Mouse (Mus musculus) urinary bladder, postnatal 36 days (tissue): ENCODE results near the gene Tut7.
A peak's percentile ranks its signal among the peaks of the same experiment; 100 is the strongest.
"Not testable (repeated sequence)": the region's sequence is repeated elsewhere in the genome, so short reads cannot be mapped to it uniquely, and the experiment has no call there.

Experiments
- DNase-seq, 2 experiments: peaks; one replicate each; pipeline ENCODE4 v3.0.0; 2022; ENCODE audit warnings: low spot score in 2 of 2, mixed read lengths in 1 of 2

Gene Tut7

DNA sequence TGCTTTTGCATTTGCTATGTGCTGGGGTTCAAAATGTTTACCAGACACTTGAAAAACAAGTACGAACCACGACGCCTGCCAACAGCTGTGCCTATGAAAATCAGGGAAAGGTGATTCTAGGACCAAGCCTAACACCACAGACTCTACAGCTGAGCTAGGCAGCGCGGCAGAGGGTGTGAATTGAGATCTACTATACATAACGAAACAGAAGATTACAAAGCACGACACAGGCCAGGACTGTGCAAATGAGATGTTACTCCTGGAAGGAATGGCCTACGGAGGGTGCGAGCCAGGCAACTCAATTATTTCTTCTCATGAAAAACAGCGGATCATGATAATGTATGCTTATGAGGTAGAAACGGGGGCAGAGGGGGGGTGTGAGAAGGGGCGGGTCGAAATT is 54.4 kb downstream of the Tut7 start:
- DNase-seq, result no peak

DNA sequence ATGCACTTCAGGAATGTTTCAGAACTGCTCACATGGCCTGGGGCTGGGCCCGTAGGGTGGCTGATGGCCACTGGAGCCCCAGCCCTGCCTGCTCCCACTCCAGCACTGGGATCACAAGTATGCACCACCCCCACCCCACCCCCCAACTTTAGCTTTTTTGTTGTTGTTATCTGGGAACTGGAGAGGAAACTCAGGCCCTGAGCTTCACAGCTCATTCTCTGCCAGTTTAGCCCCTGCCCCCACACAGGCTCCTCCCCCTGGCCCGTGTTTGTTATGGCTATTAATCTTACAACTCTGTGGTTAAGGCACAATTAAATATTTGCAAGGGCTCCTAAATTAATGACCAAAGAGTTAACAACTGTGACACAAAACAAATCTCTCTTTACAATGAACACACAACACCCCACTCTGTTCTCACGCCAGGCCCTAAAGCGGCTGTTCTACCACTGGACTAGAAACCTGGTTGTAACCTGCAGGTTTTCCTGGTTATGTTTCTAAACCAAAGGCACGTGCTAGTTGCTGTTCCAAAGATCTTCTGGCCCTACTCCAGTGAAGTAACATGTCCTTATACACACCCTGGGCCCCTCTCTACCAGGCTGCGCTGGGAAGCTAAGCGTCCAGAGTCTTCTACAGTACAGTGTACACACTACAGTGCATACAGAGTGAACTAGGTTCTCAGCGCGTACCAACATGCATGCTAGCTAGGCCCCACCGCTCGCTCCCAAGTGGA is 56.0 kb downstream of the Tut7 start:
- DNase-seq, result peak in 1 of 2 experiments; percentile 32

DNA sequence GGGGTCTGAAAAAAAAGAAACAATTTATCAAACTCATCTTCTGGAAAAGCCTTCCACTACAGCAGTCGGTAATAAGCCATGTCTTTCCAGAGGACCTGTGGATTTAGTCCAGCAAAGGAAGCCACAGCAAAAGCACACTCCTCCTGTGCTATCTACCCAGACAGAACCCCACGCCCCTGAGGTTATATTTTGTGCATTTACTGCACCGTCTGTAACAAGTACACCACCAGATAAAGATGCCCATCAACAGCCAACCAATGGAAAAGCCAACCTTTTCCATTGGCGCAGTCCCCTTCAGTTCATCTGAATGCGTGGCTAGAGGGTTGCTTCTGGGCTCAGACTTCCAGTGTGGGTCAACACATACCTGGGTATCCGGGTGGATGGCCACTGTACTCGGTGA is 60.2 kb downstream of the Tut7 start:
- no peak for DNase-seq

DNA sequence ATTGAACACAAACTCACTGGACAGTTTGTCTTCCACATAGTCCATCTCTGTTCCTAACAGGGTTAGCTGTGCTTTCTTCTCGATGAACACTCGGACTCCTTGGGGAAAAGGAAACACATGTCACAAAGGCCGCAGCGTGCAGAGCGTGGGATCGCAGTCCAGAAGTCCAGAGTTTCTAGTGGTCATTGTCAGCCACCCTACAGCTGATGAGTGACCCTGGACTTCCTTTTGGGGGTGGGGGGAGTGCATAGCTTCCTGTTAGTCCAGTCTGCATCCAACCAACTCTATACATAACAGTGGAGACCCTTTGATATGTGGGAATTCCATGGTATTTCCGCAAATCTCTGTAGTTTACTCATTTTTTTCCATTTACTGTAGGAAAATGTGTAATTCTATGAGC is 66.0 kb downstream of the Tut7 start:
- no peak for DNase-seq

DNA sequence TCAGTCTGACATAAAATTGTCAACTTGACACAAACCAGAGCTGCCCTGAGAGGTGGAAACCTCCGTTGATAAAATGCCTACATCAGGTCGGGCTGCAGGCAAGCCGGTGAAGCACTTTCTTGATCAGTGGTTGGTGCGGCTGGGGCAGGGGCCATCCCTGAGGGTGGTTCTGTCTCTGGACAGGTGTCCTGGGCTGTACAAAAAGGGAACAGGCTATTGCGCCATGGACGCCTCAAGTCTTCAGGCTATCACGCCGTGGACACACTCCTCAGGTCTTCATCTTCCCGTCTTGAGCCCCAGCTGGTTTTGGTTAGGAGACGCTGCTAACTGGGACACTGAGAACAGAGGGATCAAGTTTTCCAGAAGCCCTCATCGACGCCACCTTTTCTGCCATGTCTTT is 72.6 kb downstream of the Tut7 start:
- no peak for DNase-seq

DNA sequence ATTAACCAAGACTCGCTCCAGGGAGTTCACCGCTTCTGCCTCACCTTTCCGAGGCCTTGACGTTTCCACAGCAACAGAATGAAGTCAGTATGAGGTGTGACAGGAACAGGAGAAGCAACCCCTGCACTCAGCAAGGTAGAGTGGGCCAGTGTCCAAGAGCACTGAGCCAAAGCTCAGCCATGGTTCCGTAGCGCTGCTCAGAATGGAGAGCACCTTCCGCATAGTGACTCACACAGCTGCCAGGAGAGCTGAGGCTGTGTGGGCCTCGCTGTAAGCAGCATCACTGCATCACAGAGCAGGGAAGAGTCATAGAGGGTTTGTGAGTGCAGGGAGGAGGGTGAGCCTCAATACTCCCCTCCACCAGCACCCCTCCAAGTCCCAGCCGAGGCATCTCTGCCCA is 76.2 kb downstream of the Tut7 start, which contains the start of gene 1700014D04Rik:
Gene 1700014D04Rik (minus strand): TSS at position 42 of the 400 bp plus-strand sequence.
- no peak for DNase-seq

DNA sequence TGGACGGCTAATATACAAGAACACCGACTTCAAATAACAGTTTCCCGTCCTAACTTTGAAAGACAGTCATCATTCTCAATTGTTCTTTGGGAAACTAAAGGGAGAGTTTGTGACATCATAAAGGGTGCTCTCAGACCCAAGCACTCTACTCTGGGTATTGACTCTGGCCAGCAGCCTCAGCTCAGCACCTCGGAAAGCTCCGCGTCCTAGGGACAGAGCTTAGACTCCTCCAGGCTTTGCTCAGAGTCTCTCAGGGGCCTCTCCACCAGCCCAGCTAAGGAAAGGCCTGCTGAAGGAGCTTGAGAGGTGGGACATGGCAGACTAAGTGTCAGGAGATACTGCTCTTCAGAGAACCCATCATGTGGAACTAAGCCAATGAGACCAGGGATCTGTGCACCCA is 76.8 kb downstream of the Tut7 start:
- no peak for DNase-seq

DNA sequence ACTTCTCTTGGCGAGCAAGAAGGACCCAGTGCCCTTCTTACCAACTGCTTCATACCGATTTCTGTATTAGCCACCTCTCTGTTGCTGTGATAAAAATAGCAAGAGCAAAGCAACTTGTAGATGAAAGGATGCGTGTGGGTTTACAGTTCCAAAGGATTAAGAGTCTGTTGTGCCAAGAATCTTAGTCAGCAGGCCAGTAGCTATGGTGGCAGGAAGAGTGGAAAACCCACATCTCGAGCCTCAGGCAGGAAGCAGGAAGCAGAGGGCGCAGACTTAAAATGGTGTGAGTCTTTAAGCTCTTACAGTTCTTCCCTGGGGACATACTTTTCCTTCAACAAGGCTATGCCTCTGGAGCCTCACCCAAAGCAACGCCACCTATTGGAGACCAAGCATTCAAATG is 77.5 kb downstream of the Tut7 start:
- no peak for DNase-seq

DNA sequence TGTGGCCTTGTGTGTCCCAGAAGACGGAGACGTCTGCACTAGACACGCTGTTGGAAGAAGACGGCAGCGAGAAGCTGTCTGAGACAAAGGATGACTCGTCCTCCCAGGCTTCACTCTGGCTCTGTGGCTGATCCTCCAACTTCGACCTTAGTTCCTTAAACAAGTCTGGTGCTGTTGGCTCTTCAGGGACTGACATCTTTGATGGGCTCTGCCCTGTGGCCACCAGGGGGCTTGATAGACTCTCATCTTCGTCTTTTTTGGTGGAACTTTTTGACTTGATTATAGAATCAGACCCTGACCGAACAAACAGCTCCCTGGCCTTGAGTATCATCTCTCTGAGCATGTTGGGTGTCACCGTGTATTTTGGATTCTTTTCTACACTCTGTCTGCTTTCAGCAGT is 81.2 kb downstream of the Tut7 start:
- DNase-seq, result no peak

DNA sequence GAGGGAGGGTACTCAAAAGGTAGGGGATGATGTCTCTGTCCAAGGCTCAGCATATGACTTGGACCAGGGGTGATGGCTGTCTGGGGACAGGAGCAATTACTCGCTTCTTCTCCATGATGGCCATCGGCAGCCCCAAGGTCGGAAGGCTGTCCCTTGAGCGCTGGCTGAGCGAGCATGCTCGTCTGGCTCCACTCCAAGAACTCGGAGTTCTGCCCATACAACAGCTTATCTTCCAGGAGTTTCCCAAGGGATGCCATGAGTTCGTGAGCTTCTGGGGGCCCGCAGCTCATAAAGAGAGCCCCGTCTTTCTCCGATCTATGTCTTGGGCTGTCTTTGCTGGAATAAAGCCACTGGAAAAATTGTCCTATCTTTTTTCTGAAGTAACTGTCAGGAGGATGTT is 81.9 kb downstream of the Tut7 start:
- peak in 1 of 2 experiments; percentile 26 for DNase-seq

DNA sequence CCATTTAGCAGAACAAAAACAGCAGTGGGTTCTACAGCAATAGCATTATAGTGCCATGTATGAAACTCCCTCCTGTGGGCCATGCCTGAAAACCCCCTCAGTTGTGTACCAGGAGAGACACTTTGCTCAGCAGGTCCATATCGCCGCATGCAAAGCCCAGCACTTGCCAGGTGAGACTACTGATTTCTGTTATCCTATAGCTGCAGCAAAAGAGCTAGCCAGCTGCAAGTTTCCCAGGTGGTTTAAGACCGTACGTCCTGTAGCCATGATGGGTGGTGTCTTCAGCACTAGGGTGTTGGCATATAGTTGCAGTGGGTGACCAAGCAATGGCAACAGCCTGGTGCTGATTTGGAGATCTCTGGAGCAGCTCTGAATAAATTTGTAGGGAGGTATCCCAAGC is 83.5 kb downstream of the Tut7 start:
- DNase-seq, result no peak

DNA sequence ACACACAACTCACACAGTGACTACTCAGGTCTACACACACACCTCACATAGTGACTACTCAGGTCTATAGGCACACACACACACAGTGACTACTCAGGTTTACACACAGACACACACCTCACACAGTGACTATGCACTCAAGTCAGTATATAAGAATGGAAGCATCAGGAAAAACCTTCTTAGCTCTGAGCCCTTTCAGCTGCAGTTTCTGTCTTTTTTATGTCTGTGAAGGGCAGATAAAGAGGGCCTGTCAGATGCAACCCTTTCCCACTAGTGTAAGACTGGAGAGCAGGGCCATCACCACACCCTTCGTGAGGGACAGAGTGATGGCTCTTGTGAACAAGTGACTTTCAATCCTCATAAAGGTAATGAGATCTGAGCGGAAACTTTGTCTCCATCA is 84.5 kb downstream of the Tut7 start:
- DNase-seq, result no peak

DNA sequence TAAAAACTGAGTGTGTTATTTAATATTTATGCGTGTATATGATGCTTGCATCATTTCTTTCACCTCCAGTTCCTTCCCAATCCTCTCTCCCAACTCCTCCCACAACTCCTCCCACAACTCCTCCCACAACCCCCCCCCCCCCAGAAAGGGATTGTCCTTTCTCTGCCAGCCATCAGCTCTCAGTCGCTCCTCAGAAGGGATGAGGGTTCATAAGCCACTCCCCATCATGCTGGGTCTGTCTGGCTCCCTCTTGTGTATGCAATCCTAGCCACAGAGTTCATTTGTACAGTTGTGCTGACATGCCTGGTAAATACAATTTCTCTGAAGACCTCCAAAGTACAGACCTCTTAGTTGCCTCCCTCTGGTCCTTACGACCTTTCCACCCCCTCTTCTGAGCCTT is 87.8 kb downstream of the Tut7 start:
- no peak for DNase-seq

DNA sequence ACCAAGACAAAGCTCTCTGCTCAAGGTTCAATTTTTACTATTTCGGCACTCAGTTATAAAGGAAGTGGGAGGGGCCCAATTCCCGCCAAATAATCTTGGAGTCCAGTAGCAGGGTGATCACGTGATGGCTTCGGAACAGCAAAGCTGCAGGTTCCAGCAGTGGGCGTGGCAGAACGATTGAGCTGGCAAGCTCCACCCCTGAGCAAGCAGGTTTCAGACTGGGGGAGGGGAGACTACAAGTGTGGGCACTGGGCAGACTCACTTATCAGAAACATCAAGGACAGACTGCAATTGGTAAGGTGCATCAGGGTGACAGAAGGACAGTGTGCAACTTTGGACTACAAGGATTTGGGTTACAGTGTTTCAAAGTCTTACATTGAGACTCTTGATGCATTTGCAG is 88.6 kb downstream of the Tut7 start:
- not testable (repeated sequence) for DNase-seq

DNA sequence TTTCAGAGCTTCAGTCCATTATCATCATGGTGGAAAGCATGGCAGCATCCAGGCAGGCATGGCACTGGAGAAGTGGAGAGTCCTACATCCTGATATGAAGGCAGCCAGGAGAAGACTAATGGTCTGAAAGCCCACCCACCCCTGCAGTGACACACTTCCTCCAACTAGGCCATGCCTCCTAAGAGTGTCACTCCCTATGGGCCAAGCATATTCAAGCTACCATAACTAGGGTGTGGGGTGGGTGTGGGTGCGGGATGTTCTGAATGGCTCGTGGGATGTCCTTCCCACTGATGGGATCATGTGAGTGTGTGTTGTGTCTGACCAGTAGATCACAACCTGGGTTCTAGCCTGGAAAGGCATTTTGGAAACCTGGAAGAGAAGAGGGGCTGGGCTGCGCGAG is 89.0 kb downstream of the Tut7 start:
- DNase-seq, result no peak

DNA sequence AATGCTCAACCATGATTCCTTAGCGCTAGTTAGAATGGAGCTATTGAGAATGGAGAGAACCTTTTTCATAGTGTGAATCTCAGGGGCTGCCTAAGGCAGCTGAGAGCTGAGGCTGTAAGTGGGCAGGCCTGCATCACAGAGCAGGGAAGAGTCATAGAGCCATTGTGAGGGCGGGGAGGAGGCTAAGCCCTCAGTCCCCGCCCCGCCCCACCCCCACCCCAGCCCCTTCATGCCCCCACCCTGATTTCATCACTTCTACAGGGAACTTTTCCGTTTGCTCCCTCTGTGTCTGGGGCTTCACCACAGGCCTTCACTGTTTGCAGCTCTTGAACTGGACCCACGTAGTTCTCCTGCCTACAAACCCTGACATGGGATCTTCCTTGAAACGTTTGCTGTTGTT is 91.3 kb downstream of the Tut7 start, which contains the start of gene Spata31d1d:
Gene Spata31d1d (minus strand): TSS at position 101 of the 400 bp plus-strand sequence.
- no peak for DNase-seq

DNA sequence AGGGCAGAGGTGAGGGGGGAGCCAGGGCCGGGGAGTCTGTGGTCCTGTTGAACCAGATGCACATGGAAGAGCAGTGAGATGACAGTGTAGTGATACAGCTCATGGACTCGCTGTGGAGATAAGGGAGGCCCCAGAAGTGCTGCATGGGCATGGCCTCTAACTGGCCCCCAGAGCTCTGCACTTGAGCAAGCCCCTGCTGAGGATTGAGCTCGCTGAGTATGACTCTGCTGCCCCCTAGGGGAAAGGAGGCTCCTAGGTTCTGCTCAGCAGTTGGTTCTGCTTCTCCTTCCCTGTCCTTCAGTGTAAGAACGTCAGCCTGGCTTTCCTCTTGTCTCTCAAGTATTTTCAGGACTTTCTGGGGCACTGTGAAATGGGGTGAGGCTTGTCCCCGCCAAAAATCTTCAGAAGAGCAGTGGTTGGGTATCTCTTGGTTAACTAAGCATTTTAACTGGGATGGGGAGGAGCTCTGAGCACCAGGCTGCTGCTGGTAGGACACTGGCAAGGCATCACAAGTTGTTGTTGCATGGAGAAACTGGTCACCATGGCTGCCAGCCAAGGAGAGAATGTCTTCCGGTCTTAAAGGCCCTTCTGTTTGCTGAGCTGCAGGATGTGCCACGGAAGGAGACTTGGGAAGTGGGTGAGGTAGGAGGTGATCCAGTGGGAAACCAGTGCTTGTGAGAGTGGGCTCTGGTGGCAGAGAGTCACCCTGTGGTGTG is 94.4 kb downstream of the Tut7 start:
- DNase-seq, result peak; percentile 65 to 69

DNA sequence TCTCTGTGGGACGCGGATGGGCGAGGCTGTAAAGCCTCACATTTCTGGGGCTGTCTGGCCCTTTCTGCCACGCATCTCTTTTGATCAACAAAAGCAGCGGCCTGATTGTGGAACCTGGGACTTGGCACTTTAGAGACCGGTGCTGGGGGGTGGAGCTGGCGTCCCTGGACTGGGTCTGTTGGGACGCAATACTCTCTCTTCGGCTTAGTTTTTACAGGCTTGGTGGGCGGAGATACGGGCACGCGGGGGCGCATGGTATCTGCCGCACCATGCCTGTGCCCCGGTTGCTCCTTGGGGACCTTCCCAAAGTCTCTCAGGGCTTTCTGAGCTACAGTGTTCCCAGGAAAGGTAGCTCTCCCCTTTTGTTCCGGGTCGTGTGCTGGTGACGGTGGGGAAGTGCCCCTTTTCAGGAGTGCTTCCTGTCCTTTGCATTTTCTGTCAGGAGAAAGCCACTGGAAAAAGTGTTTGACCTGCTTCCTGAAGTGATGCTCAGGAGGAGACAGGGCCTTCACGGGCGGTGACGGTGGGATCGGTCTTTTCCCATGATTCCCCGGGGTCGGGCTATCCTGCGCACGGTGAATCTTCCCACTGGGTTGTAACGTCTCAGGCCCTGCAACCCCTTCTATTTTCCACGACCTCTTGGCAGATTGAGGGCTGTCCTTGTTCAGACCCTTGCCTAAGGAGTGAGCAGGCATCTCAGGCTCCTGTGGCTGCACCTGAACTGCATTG is 96.6 kb downstream of the Tut7 start:
- DNase-seq, result no peak

DNA sequence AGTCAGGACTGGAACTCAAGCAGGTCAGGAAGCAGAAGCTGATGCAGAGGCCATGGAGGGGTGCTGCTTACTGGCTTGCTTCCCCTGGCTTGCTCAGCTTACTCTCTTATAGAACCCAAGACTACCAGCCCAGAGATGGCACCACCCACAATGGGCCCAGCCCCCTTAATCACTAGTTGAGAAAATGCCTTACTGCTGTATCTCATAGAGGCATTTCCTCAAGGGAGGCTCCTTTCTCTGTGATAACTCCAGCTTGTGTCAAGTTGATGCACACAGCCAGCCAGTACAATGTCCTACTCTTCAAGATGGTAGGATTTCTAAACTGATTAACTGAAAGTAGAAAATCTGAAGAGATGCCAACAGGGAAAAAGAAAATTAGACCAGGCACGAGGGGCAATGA is 100.9 kb downstream of the Tut7 start:
- DNase-seq, result not testable (repeated sequence)
